Mouse (Mus musculus): Measurements from ENCODE around the gene Colq. TPM values are rescaled to one million over a fixed set of nuclear protein-coding genes. Genes with fewer than 3 reads are reported as not detected.

Colq gene
- polyA plus RNA-seq, 2 experiments, result 4.3 to 4.9 TPM

GRCm38 (mm10) chr14:31586451-31586850 is 4.7 kb downstream of the Colq start:
- DNase-seq (ENCODE audit: low spot score), result no peak
- H3K9me3 ChIP-seq (ENCODE audit: control insufficient read depth, low read length), result no peaks in the 10 kb centered on the region
- H3K27ac ChIP-seq (replicated peaks; ENCODE audit: low read depth, low read length), result no peak overlapping the region
- H3K4me1 ChIP-seq (ENCODE audit: control insufficient read depth, insufficient read depth, low read length), result no peaks in the 10 kb centered on the region
- no peaks in the 10 kb centered on the region for H3K27me3 ChIP-seq (ENCODE audit: control insufficient read depth, insufficient read depth, low read length)
- no peaks in the 10 kb centered on the region for H3K36me3 ChIP-seq (ENCODE audit: control insufficient read depth, insufficient read depth, low read length)
- H3K4me2 ChIP-seq (replicated peaks; ENCODE audit: low read depth, low read length, severe bottlenecking), result no peak overlapping the region
- no peak for TF ChIP-seq POLR2A (IDR thresholded peaks at IDR 0.05; ENCODE audit: borderline replicate concordance, extremely low read depth, insufficient read depth, insufficient read length)
- H3K4me3 ChIP-seq (replicated peaks; ENCODE audit: low read length), result no peak overlapping the region
- ATAC-seq (ENCODE audit: low FRiP score, low read depth), result no peak
- no peak overlapping the region for H3K9ac ChIP-seq (ENCODE audit: low read depth, low read length, severe bottlenecking)
- WGBS, result 89% methylated on average over 8 of the region's 8 CpGs

- Histone ChIP-seq H3K4me3 (replicated peaks; ENCODE audit: low read length) (no peak overlapping the region), H3K36me3 (ENCODE audit: control insufficient read depth, insufficient read depth, low read length) (no peaks in the 10 kb centered on the region), H3K27me3 (ENCODE audit: control insufficient read depth, insufficient read depth, low read length) (no peaks in the 10 kb centered on the region), H3K27ac (replicated peaks; ENCODE audit: low read depth, low read length) (no peak overlapping the region), H3K9me3 (ENCODE audit: control insufficient read depth, low read length) (no peaks in the 10 kb centered on the region), H3K4me1 (ENCODE audit: control insufficient read depth, insufficient read depth, low read length) (no peaks in the 10 kb centered on the region), H3K4me2 (replicated peaks; ENCODE audit: low read depth, low read length, severe bottlenecking) (no peak overlapping the region), H3K9ac (ENCODE audit: low read depth, low read length, severe bottlenecking) (no peak overlapping the region)
- DNase-seq (ENCODE audit: low spot score), result no peak
- WGBS, result 92% methylated on average over 8 of the region's 9 CpGs
- TF ChIP-seq POLR2A (IDR thresholded peaks at IDR 0.05; ENCODE audit: borderline replicate concordance, extremely low read depth, insufficient read depth, insufficient read length), result no peak
- ATAC-seq (ENCODE audit: low FRiP score, low read depth), result no peak
Measured at GRCm38 (mm10) chr14:31583082-31583481, 8.1 kb downstream of the Colq start.

DNA sequence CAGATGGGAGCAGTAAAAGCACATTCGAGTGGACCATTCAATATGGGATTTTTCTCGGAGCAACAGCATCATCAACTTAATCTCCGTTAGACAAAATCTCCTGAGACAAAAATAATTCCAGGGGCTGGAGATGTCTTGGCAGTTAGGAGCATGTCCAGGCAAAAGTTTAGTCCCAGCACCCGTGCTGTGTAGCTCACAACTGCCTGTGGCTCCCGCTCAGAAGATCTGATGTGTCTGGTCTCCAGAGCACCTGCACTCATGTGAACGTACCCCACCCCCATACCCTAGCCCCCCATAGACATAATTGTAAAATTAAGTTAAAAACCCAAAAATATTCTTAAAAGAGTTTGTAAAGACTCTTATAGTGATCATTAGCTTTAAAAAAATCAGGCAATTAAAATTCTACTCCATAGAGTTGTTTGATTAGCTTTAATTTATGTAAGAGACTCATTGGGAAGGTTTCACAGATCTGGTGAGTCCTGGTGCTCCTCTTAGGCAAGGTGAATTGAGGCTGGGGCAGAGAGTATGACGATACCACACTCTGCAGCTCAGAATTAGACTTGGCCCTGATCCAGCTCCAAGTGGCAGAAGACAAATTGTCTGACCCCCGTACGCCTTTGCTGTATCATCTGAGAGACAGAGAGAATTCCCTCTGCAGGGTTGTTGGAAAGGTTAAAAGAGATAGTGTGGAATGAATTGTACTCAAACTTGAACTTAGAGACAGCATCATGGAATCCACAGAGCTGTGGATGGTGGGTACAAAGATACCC is 13.0 kb downstream of the Colq start:
- WGBS, result 33% methylated on average over 9 of the region's 9 CpGs
- ATAC-seq (ENCODE audit: low FRiP score, low read depth) (no peak; the same call in 1 of the 2 replicates), DNase-seq (ENCODE audit: low spot score) (no peak)

DNA sequence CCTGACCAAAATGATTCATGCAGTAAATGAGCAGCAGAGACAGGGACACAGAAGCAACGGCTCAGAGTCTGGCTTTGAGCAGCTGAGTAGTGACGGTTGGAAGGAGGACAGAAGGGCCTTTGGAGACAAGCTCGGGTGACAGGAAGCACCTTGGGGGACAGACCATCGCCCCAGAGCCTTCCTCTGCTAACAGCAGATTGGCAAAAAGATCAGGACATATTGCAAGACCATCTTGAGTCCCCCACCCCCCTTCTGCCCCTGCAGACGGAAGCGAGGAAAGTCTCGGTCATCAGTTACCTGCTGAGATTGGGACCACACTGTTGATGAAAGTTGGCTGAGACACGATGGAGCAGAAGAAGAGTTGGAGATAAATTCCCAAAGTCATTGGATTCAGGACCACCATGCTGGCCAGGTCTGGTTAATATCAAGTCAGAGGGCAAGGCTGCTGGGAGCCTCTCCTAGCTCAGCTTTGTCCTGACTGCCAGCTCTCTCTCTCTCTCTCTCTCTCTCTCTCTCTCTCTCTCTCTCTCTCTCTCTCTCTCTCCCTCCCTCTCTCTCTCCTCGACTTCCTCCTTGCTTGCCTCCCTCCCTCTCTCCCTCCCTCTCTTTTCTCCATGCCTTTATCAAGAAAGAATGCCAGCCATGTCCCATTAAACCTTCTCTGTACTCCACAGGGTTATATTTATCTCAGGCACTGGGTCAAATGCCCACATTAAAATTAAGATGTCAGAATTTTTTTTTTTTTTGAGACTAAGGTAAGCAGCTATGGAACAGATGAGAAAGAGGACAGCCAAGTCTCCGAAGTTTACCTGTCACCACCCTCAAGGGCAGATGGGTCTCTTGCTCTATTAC is 14.1 kb downstream of the Colq start:
- Histone ChIP-seq H3K27me3 (ENCODE audit: control insufficient read depth, insufficient read depth, low read length) (no peaks in the 10 kb centered on the region), H3K27ac (replicated peaks; ENCODE audit: low read depth, low read length) (no peak overlapping the region), H3K9me3 (ENCODE audit: control insufficient read depth, low read length) (no peaks in the 10 kb centered on the region), H3K4me1 (ENCODE audit: control insufficient read depth, insufficient read depth, low read length) (peaks cover 9% of the 10 kb centered on the region; the same call in 1 of the 2 replicates), H3K4me2 (replicated peaks; ENCODE audit: low read depth, low read length, severe bottlenecking) (no peak overlapping the region), H3K9ac (ENCODE audit: low read depth, low read length, severe bottlenecking) (no peak overlapping the region), H3K4me3 (replicated peaks; ENCODE audit: low read length) (no peak overlapping the region), H3K36me3 (ENCODE audit: control insufficient read depth, insufficient read depth, low read length) (no peaks in the 10 kb centered on the region)
- no peak for TF ChIP-seq POLR2A (IDR thresholded peaks at IDR 0.05; ENCODE audit: borderline replicate concordance, extremely low read depth, insufficient read depth, insufficient read length)
- WGBS, result 42% methylated on average over 10 of the region's 10 CpGs
- ATAC-seq (ENCODE audit: low FRiP score, low read depth) (no peak; the same call in 1 of the 2 replicates), DNase-seq (ENCODE audit: low spot score) (no peak)

More for the DNA sequence above, 13.0 kb downstream of the Colq start:
- H3K4me1 ChIP-seq (ENCODE audit: control insufficient read depth, insufficient read depth, low read length), result peaks cover 9% of the 10 kb centered on the region; the same call in 1 of the 2 replicates
- H3K27ac ChIP-seq (replicated peaks; ENCODE audit: low read depth, low read length), result no peak overlapping the region
- H3K36me3 ChIP-seq (ENCODE audit: control insufficient read depth, insufficient read depth, low read length), result no peaks in the 10 kb centered on the region
- TF ChIP-seq POLR2A (IDR thresholded peaks at IDR 0.05; ENCODE audit: borderline replicate concordance, extremely low read depth, insufficient read depth, insufficient read length), result no peak
- no peaks in the 10 kb centered on the region for H3K9me3 ChIP-seq (ENCODE audit: control insufficient read depth, low read length)
- no peaks in the 10 kb centered on the region for H3K27me3 ChIP-seq (ENCODE audit: control insufficient read depth, insufficient read depth, low read length)
- H3K4me2 ChIP-seq (replicated peaks; ENCODE audit: low read depth, low read length, severe bottlenecking), result no peak overlapping the region
- H3K4me3 ChIP-seq (replicated peaks; ENCODE audit: low read length), result no peak overlapping the region
- no peak overlapping the region for H3K9ac ChIP-seq (ENCODE audit: low read depth, low read length, severe bottlenecking)

GRCm38 (mm10) chr14:31575866-31576265 is 15.3 kb downstream of the Colq start:
- Histone ChIP-seq H3K9ac (ENCODE audit: low read depth, low read length, severe bottlenecking) (no peak overlapping the region), H3K4me3 (replicated peaks; ENCODE audit: low read length) (no peak overlapping the region), H3K27me3 (ENCODE audit: control insufficient read depth, insufficient read depth, low read length) (no peaks in the 10 kb centered on the region), H3K4me2 (replicated peaks; ENCODE audit: low read depth, low read length, severe bottlenecking) (no peak overlapping the region), H3K4me1 (ENCODE audit: control insufficient read depth, insufficient read depth, low read length) (peaks cover 9% of the 10 kb centered on the region; the same call in 1 of the 2 replicates), H3K27ac (replicated peaks; ENCODE audit: low read depth, low read length) (no peak overlapping the region), H3K9me3 (ENCODE audit: control insufficient read depth, low read length) (no peaks in the 10 kb centered on the region), H3K36me3 (ENCODE audit: control insufficient read depth, insufficient read depth, low read length) (no peaks in the 10 kb centered on the region)
- WGBS, result 61% methylated on average over 9 of the region's 9 CpGs
- DNase-seq (ENCODE audit: low spot score) (no peak), ATAC-seq (ENCODE audit: low FRiP score, low read depth) (no peak)
- no peak for TF ChIP-seq POLR2A (IDR thresholded peaks at IDR 0.05; ENCODE audit: borderline replicate concordance, extremely low read depth, insufficient read depth, insufficient read length)
